ENCODE assay signal across 8 mouse cellular contexts in genomic region chr1:182281251-182281711, GRCm38 (mm10). TPM values are rescaled to one million over a fixed set of nuclear protein-coding genes. Genes with fewer than 3 reads are reported as not detected.
DNase-seq lines count a peak whose midpoint lies in the region; ATAC-seq and TF ChIP-seq lines count a peak whose summit lies in the region.

No protein-coding gene starts in this region.

- TF ChIP-seq POLR2A in spleen, adult 2 months (IDR thresholded peaks at IDR 0.05; ENCODE audit: low read depth, low read length), result no peak

- H3K4me2 ChIP-seq in lung, postnatal 0 days (replicated peaks; ENCODE audit: low read depth, low read length), result peak overlapping the region; percentile 88
- peak overlapping the region; percentile 97 for H3K4me2 ChIP-seq in liver, postnatal 0 days (ENCODE audit: low read depth, low read length)

- intact Hi-C loops in left cerebral cortex, postnatal 10 days (cut with DNase I), result no loop called here

- peak overlapping the region; percentile 79 for H3K4me3 ChIP-seq in lung, postnatal 0 days (ENCODE audit: low read depth, low read length)
- peak overlapping the region; percentile 76 for H3K4me3 ChIP-seq in liver, postnatal 0 days (ENCODE audit: low read depth, low read length)
- peak overlapping the region; percentile 19 for H3K4me3 ChIP-seq in spleen, adult 2 months (ENCODE audit: extremely low read depth, insufficient read depth, insufficient read length)

- no peak for TF ChIP-seq EP300 in lung, postnatal 0 days (IDR thresholded peaks at IDR 0.05)
- TF ChIP-seq EP300 in liver, postnatal 0 days (IDR thresholded peaks at IDR 0.05; ENCODE audit: low read depth), result no peak

- peaks cover 18% of the 10 kb centered on the region; the same call in 1 of the 2 replicates for H3K36me3 ChIP-seq in lung, postnatal 0 days (ENCODE audit: insufficient read depth, low read length)
- H3K36me3 ChIP-seq in liver, postnatal 0 days (replicated peaks; ENCODE audit: insufficient read depth, low read length), result peaks cover 31% of the 10 kb centered on the region
- H3K36me3 ChIP-seq in spleen, adult 2 months (ENCODE audit: control insufficient read depth, insufficient read depth, low read length), result peaks cover 23% of the 10 kb centered on the region

- no peaks in the 10 kb centered on the region for H3K27me3 ChIP-seq in lung, postnatal 0 days (replicated peaks; ENCODE audit: insufficient read depth, low read length)
- no peaks in the 10 kb centered on the region for H3K27me3 ChIP-seq in liver, postnatal 0 days (ENCODE audit: insufficient read depth, low read length)
- H3K27me3 ChIP-seq in spleen, adult 2 months (ENCODE audit: control insufficient read depth, insufficient read depth, low read length), result no peaks in the 10 kb centered on the region

- no peak for ATAC-seq in lung, postnatal 0 days
- peak; percentile 29 for ATAC-seq in liver, postnatal 0 days

- 0 out of 2 replicates have a peak overlapping the region, but pooled peaks have one; percentile 9 for H3K9ac ChIP-seq in lung, postnatal 0 days (replicated peaks; ENCODE audit: low read depth)
- peak overlapping the region; percentile 96 for H3K9ac ChIP-seq in liver, postnatal 0 days (replicated peaks)

- TF ChIP-seq CTCF in lung, postnatal 0 days (IDR thresholded peaks at IDR 0.05), result no peak
- TF ChIP-seq CTCF in liver, postnatal 0 days (IDR thresholded peaks at IDR 0.05; ENCODE audit: low read depth), result no peak
- TF ChIP-seq CTCF in spleen, adult 2 months (IDR thresholded peaks at IDR 0.05; ENCODE audit: extremely low read depth, insufficient read depth, insufficient read length, insufficient replicate concordance), result no peak

- H3K9me3 ChIP-seq in lung, postnatal 0 days (ENCODE audit: low read length), result no peaks in the 10 kb centered on the region
- no peaks in the 10 kb centered on the region for H3K9me3 ChIP-seq in liver, postnatal 0 days (ENCODE audit: low read length)

- H3K27ac ChIP-seq in lung, postnatal 0 days (ENCODE audit: low read length), result peak overlapping the region; percentile 94; the same call in 1 of the 2 replicates
- H3K27ac ChIP-seq in liver, postnatal 0 days (ENCODE audit: low read depth), result peak overlapping the region; percentile 97
- no peak overlapping the region for H3K27ac ChIP-seq in spleen, adult 2 months (ENCODE audit: insufficient read depth, low read length)

- DNase-seq in lung, postnatal 0 days (ENCODE audit: low spot score), result peak; percentile 55
- DNase-seq in lung, postnatal 25 days (ENCODE audit: low spot score), result no peak
- DNase-seq in embryo, embryonic 11 days, result peak; percentile 67
- peak; percentile 14 for DNase-seq in heart, postnatal 4 days
- DNase-seq in liver, postnatal 0 days, result peak; percentile 42
- DNase-seq in spleen, adult 2 months (ENCODE audit: low read depth in 1 of 2, low spot score in 2 of 2), result no peak
- DNase-seq in left cerebral cortex, postnatal 10 days (ENCODE audit: extremely low spot score in 1 of 2, low spot score in 2 of 2), result no peak
- no peak for DNase-seq in kidney, adult 18-20 months

- WGBS in lung, postnatal 0 days, result 12% methylated on average over 9 of the region's 9 CpGs
- WGBS in liver, postnatal 0 days (ENCODE audit: insufficient replicate concordance), result 5% methylated on average over 9 of the region's 9 CpGs
- WGBS in spleen, adult 2 months, result 22% methylated on average over 9 of the region's 9 CpGs

- H3K4me1 ChIP-seq in lung, postnatal 0 days (ENCODE audit: insufficient read depth, low read depth, low read length), result 0 out of 2 replicates have a peak, but pooled peaks cover 8% of the 10 kb centered on the region
- H3K4me1 ChIP-seq in liver, postnatal 0 days (ENCODE audit: insufficient read depth), result peaks cover 27% of the 10 kb centered on the region
- peaks cover 10% of the 10 kb centered on the region; the same call in 1 of the 2 replicates for H3K4me1 ChIP-seq in spleen, adult 2 months (ENCODE audit: control insufficient read depth, insufficient read depth, insufficient read length)

RNA-seq across cellular contexts. Expression of gene Degs1, which starts 1.3 kb away (rescaled TPM):
- polyA plus RNA-seq in lung, postnatal 0 days (2015; fragmentation: Nextera tagmentation; extraction: Ambion mirVana), result 194 and 219 TPM in 2 replicates
- total RNA-seq in heart, postnatal 4 days (2021), result 100 to 1,000 TPM; 113 to 121 TPM
- polyA plus RNA-seq in liver, postnatal 0 days (2015; fragmentation: Nextera tagmentation; extraction: Ambion mirVana), result 96.4 and 96.8 TPM in 2 replicates
- 29.1 and 34.6 TPM in 2 replicates for polyA plus RNA-seq in spleen, adult 2 months (2012; rRNA removed)
- total RNA-seq in left cerebral cortex, postnatal 10 days (2021), result 10 to 100 TPM; 62.6 to 64.1 TPM

Comparison
In these comparisons a context has a peak if more than half of its experiments do, and no peak if none do; other contexts are left out.
1. DNase-seq: peak in lung, postnatal 0 days (single experiment), embryo, embryonic 11 days (single experiment), heart, postnatal 4 days (single experiment) and liver, postnatal 0 days (single experiment); none in lung, postnatal 25 days (single experiment), spleen, adult 2 months (0 of 2), left cerebral cortex, postnatal 10 days (0 of 2) and kidney, adult 18-20 months (single experiment).
2. H3K4me3 ChIP-seq: peak in every context shown above with its lines; median percentile 79 in lung, postnatal 0 days; 76 in liver, postnatal 0 days; 19 in spleen, adult 2 months.